Mouse (Mus musculus) limb, embryonic 15.5 days (tissue): ENCODE data around the gene Sgsm2. TPM values are rescaled to one million over a fixed set of nuclear protein-coding genes. Genes with fewer than 3 reads are reported as not detected.

Experiments used
- microRNA-seq: library from miRNA; unstranded; fragments of <30 nt; microRNA quantifications from one replicate; pipeline ENCODE4, GENCODE M21; 2016
- polyA plus RNA-seq: library from polyadenylated mRNA; unstranded; fragments of >200 nt; fragmentation: Nextera tagmentation; extraction: Ambion mirVana; gene quantifications from 2 replicates; pipeline ENCODE4 v1.2.1, GENCODE M21; 2015

The Sgsm2 gene
- polyA plus RNA-seq, 1 experiment from 2014 or later, result 6.6 TPM

Small RNA genes lying within 50 kb of the gene (microRNA-seq; reads per million reads assigned to microRNA genes)
- not detected for gene Mir6926

Other genes starting within 250 kb of the Sgsm2 start
- 23.9 and 24.7 TPM in 2 replicates for gene Cluh, start 247.6 kb downstream of the Sgsm2 start, polyA plus RNA-seq
- 44.7 and 46.2 TPM in 2 replicates for gene Pafah1b1, start 172.4 kb downstream of the Sgsm2 start, polyA plus RNA-seq
- gene Mettl16, start 126.2 kb downstream of the Sgsm2 start, polyA plus RNA-seq, result 47.3 and 49.0 TPM in 2 replicates
- gene Mnt, start 66.1 kb downstream of the Sgsm2 start, polyA plus RNA-seq, result 5.1 and 5.4 TPM in 2 replicates
- 45.4 and 46.6 TPM in 2 replicates for gene Tsr1, start 1.0 kb upstream of the Sgsm2 start, polyA plus RNA-seq
- gene Smg6, start 28.8 kb upstream of the Sgsm2 start, polyA plus RNA-seq, result 14.6 and 17.6 TPM in 2 replicates
- gene Srr, start 28.9 kb upstream of the Sgsm2 start, polyA plus RNA-seq, result 29.1 and 29.4 TPM in 2 replicates